Mouse (Mus musculus) midbrain, embryonic 14.5 days (tissue): ENCODE data around the gene Hadh. TPM values are rescaled to one million over a fixed set of nuclear protein-coding genes. Genes with fewer than 3 reads are reported as not detected.

Experiments
- ATAC-seq: fragments of 200-750 bp; cut with Nextera tagmentation; 2 replicates; pipeline ENCODE4 v1.8.0; 2017; ENCODE audit warnings: moderate number of reproducible peaks, moderate library complexity; ENCODE audit not compliant: low FRiP score, low TSS enrichment
- DNase-seq: peaks from one replicate; pipeline ENCODE4 v3.0.0-alpha.2; 2015
- H3K27ac ChIP-seq: fragments of 300-500 bp; sonication (generic); replicated peaks from 2 replicates; pipeline ENCODE4 v1.5.1; 2014; ENCODE audit warnings: mild to moderate bottlenecking, low read depth, low read length, moderate library complexity
- H3K27me3 ChIP-seq: fragments of 300-500 bp; sonication (generic); 2 replicates; pipeline ENCODE4 v1.6.1; 2014; ENCODE audit warnings: low read length, control low read depth, mixed read lengths; ENCODE audit not compliant: control insufficient read depth, insufficient read depth
- H3K36me3 ChIP-seq: fragments of 300-500 bp; sonication (generic); 2 replicates; pipeline ENCODE4 v1.6.1; 2014; ENCODE audit warnings: low read length, control low read depth; ENCODE audit not compliant: control insufficient read depth, insufficient read depth
- H3K4me1 ChIP-seq: fragments of 300-500 bp; sonication (generic); 2 replicates; pipeline ENCODE4 v1.6.1; 2014; ENCODE audit warnings: mild to moderate bottlenecking, antibody characterized with exemption, low read length, control low read depth; ENCODE audit not compliant: control insufficient read depth, insufficient read depth
- H3K4me2 ChIP-seq: fragments of 300-500 bp; sonication (generic); 2 replicates; pipeline ENCODE4 v1.6.1; 2014; ENCODE audit warnings: mild to moderate bottlenecking, low read length, moderate library complexity
- H3K4me3 ChIP-seq: fragments of 300-500 bp; sonication (generic); replicated peaks from 2 replicates; pipeline ENCODE4 v1.5.1; 2014; ENCODE audit warnings: low read depth, low read length
- H3K9ac ChIP-seq: fragments of 300-500 bp; sonication (generic); replicated peaks from 2 replicates; pipeline ENCODE4 v1.6.1; 2014; ENCODE audit warnings: mild to moderate bottlenecking, low read length, moderate library complexity
- H3K9me3 ChIP-seq: fragments of 300-500 bp; sonication (generic); 2 replicates; pipeline ENCODE4 v1.6.1; 2016; ENCODE audit warnings: low read length, control low read depth, mixed read lengths; ENCODE audit not compliant: control insufficient read depth
- WGBS: fragments of 180-500 bp; shearing (Covaris S2); extraction: QIAGEN DNeasy Blood & Tissue Kit; methylation state at CpG from one replicate; pipeline ENCODE4 v1.1.7; 2014; 5-methylcytosine and 5-hydroxymethylcytosine counted together
- polyA plus RNA-seq: library from polyadenylated mRNA; unstranded; fragments of >200 nt; fragmentation: Nextera tagmentation; extraction: Ambion mirVana; gene quantifications from 2 replicates; pipeline ENCODE4 v1.2.1, GENCODE M21; 2014

Gene Hadh
- polyA plus RNA-seq, 1 experiment from 2014 or later = 26.5 TPM

GRCm38 (mm10) chr3:131292959-131293358 lies 21.1 kb upstream of the Hadh start:
- no peaks in the 10 kb centered on the region for H3K27me3 ChIP-seq
- H3K36me3 ChIP-seq = no peaks in the 10 kb centered on the region; the same call in 1 of the 2 replicates

GRCm38 (mm10) chr3:131292349-131292748 lies 20.4 kb upstream of the Hadh start:
- ATAC-seq = no peak
- Histone ChIP-seq H3K4me3 (no peak overlapping the region), H3K4me2 (no peak overlapping the region), H3K36me3 (no peaks in the 10 kb centered on the region), H3K9ac (no peak overlapping the region), H3K4me1 (no peaks in the 10 kb centered on the region), H3K9me3 (no peaks in the 10 kb centered on the region), H3K27me3 (no peaks in the 10 kb centered on the region), H3K27ac (no peak overlapping the region)
- DNase-seq = no peak
- WGBS = 97% methylated on average over 2 of the region's 2 CpGs

More at GRCm38 (mm10) chr3:131292959-131293358, 21.1 kb upstream of the Hadh start:
- 79% methylated on average over 3 of the region's 3 CpGs for WGBS
- no peak overlapping the region for H3K4me2 ChIP-seq
- H3K9ac ChIP-seq = no peak overlapping the region
- H3K4me1 ChIP-seq = no peaks in the 10 kb centered on the region
- ATAC-seq (no peak), DNase-seq (no peak)
- no peak overlapping the region for H3K27ac ChIP-seq
- H3K9me3 ChIP-seq = no peaks in the 10 kb centered on the region
- H3K4me3 ChIP-seq = no peak overlapping the region

GRCm38 (mm10) chr3:131291890-131292289 lies 20.0 kb upstream of the Hadh start:
- Histone ChIP-seq H3K9me3 (no peaks in the 10 kb centered on the region), H3K9ac (no peak overlapping the region), H3K36me3 (no peaks in the 10 kb centered on the region), H3K27me3 (no peaks in the 10 kb centered on the region), H3K4me1 (no peaks in the 10 kb centered on the region), H3K4me3 (no peak overlapping the region), H3K27ac (no peak overlapping the region), H3K4me2 (no peak overlapping the region)
- ATAC-seq = no peak
- 90% methylated on average over 4 of the region's 4 CpGs for WGBS
- no peak for DNase-seq

DNA sequence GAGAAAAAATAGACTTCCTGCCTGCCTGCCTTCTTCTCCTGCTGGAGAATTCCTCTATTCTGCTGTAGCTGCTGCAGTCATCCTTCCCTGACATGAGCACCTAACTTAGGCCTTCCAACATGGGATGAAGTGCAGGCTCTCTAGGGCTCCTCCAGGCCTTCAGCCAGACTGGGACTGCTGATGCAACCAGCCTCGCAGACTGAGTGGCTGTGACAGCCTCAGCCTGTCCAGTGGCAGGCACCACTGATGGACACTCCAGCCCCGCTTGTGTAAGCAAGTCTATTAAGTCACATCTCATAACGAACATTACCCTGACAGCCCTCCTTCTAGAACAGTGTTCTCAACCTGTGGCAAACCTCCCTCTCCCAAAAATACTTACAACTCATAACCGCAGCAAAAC lies 2.2 kb upstream of the Hadh start:
- 87% methylated on average over 4 of the region's 4 CpGs for WGBS
- Histone ChIP-seq H3K4me1 (peaks cover 10% of the 10 kb centered on the region), H3K27ac (no peak overlapping the region), H3K36me3 (no peaks in the 10 kb centered on the region), H3K27me3 (no peaks in the 10 kb centered on the region), H3K4me3 (no peak overlapping the region), H3K9ac (no peak overlapping the region), H3K9me3 (no peaks in the 10 kb centered on the region), H3K4me2 (no peak overlapping the region)
- ATAC-seq (no peak), DNase-seq (no peak)

- WGBS = 67% methylated on average over 10 of the region's 10 CpGs
- Histone ChIP-seq H3K4me2 (peak overlapping the region; percentile 83), H3K36me3 (no peaks in the 10 kb centered on the region), H3K4me1 (peaks cover 10% of the 10 kb centered on the region), H3K27ac (no peak overlapping the region), H3K9me3 (no peaks in the 10 kb centered on the region), H3K9ac (peak overlapping the region; percentile 49; the same call in 1 of the 2 replicates), H3K4me3 (peak overlapping the region; percentile 63), H3K27me3 (no peaks in the 10 kb centered on the region)
- DNase-seq (no peak), ATAC-seq (no peak)
Observed at GRCm38 (mm10) chr3:131272374-131273100, 636 bp upstream of the Hadh start.

DNA sequence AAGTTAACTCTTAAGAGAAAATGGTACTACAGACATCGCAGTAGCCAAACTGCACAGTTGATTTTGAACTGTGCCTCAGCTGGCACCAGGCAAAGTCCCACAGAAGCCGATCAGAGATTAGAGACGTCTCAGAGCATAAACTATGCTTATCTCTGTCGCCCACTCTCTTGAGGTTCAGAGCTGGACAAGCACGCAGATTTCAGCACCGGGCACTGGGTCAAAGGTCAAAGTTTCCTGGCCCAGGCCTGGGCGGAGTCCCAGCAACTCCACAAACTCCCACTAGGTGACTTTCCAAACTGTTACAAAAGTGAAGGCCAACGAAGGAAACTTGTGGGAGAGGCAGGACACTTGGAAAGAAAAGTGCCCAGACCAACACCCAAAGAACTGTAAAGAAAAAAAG lies 744 bp downstream of the Hadh start:
- 0 out of 2 replicates have a peak, but pooled peaks have one; percentile 38 for ATAC-seq
- DNase-seq = peak; percentile 43
- H3K9me3 ChIP-seq = no peaks in the 10 kb centered on the region
- peaks cover 10% of the 10 kb centered on the region for H3K4me1 ChIP-seq
- no peak overlapping the region for H3K27ac ChIP-seq
- H3K27me3 ChIP-seq = no peaks in the 10 kb centered on the region
- peak overlapping the region; percentile 63 for H3K4me3 ChIP-seq
- H3K4me2 ChIP-seq = peak overlapping the region; percentile 83
- H3K9ac ChIP-seq = no peak overlapping the region
- 6% methylated on average over 8 of the region's 8 CpGs for WGBS
- H3K36me3 ChIP-seq = no peaks in the 10 kb centered on the region

GRCm38 (mm10) chr3:131270381-131270780 lies 1.5 kb downstream of the Hadh start:
- Histone ChIP-seq H3K36me3 (no peaks in the 10 kb centered on the region), H3K4me2 (no peak overlapping the region), H3K4me1 (peaks cover 10% of the 10 kb centered on the region), H3K9ac (no peak overlapping the region), H3K27ac (no peak overlapping the region), H3K27me3 (no peaks in the 10 kb centered on the region), H3K9me3 (no peaks in the 10 kb centered on the region), H3K4me3 (no peak overlapping the region)
- ATAC-seq = no peak
- DNase-seq = no peak
- WGBS = 11% methylated on average over 6 of the region's 6 CpGs

- no peak overlapping the region for H3K27ac ChIP-seq
- H3K4me1 ChIP-seq = peaks cover 7% of the 10 kb centered on the region; the same call in 1 of the 2 replicates
- DNase-seq (no peak), ATAC-seq (no peak)
- H3K9me3 ChIP-seq = no peaks in the 10 kb centered on the region
- H3K27me3 ChIP-seq = no peaks in the 10 kb centered on the region
- no peaks in the 10 kb centered on the region for H3K36me3 ChIP-seq
- 89% methylated on average over 3 of the region's 3 CpGs for WGBS
- H3K9ac ChIP-seq = no peak overlapping the region
- H3K4me2 ChIP-seq = no peak overlapping the region
- H3K4me3 ChIP-seq = no peak overlapping the region
Observed at GRCm38 (mm10) chr3:131266366-131267050, 5.4 kb downstream of the Hadh start.

- Histone ChIP-seq H3K27ac (no peak overlapping the region), H3K9me3 (no peaks in the 10 kb centered on the region), H3K27me3 (no peaks in the 10 kb centered on the region), H3K4me2 (no peak overlapping the region), H3K36me3 (no peaks in the 10 kb centered on the region), H3K4me1 (no peaks in the 10 kb centered on the region; the same call in 1 of the 2 replicates), H3K9ac (no peak overlapping the region), H3K4me3 (no peak overlapping the region)
- ATAC-seq = no peak
- 92% methylated on average over 8 of the region's 8 CpGs for WGBS
- no peak for DNase-seq
Observed at GRCm38 (mm10) chr3:131265516-131265915, 6.4 kb downstream of the Hadh start.
